Mouse (Mus musculus): ENCODE measurements around the gene Mars.
A peak's percentile ranks its signal among the peaks of the same experiment; 100 is the strongest.

DNA sequence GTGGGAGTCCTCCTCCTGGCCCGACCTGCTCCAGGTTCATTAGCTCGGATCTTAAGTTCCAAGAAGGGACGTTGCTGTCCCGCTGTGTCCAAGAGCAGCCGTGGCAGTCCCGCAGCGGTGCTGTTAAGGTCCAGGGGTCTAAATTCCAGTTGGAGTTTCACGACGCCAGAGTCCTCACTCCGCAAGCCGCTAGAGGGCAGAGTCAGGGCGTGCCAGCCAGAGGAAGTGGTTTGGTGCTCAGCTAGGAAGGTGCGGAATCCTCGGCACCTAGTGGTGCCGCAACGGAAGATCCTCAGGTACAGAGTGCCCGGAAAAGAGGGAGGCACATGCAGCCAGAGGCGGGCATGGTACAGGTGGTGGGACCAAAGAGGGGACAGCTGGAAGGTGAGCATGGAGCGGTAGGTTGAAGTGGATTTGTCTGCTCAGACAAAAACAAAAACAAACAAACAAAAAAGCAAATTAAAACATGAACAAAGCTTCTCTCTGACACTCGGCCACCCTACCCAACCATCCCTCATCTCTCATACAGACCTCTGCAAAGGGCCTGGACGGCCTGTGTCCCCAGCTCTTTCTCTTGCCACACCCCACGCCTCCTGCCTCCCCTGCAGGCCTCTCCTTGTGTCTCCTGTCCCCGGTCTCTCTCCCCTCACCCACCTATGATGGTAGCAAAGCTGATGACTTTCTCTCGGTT lies 39.2 kb upstream of the Mars start:
- TF ChIP-seq CTCF (IDR thresholded peaks at IDR 0.05) (peak; percentile 88), POLR2A (IDR thresholded peaks at IDR 0.05; ENCODE audit: insufficient read depth, low read depth, low read length) (no peak), EP300 (IDR thresholded peaks at IDR 0.05; ENCODE audit: insufficient read depth, low read depth, low read length) (no peak)
